Mouse (Mus musculus): ENCODE measurements around the gene Clec2e.

Gene Clec2e

DNA sequence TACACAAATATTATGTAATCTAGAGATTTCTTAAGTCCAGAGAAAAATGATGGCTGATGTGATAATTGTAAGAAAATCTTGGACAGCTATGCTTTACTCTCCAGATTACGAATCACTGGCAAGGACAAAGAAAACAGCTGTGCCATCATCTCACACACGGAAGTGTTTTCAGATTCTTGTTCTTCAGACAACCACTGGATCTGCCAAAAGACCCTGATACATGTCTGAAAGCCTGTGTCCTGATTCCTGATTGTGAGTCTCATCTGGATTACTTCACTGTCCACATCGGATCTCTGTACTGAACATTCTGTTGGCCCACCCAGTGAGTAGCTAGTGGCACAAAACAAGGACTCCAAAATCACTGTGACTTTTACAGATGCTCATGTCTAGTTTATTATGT, 44.5 kb downstream of the Clec2e start:
- DNase-seq, result no peak

DNA sequence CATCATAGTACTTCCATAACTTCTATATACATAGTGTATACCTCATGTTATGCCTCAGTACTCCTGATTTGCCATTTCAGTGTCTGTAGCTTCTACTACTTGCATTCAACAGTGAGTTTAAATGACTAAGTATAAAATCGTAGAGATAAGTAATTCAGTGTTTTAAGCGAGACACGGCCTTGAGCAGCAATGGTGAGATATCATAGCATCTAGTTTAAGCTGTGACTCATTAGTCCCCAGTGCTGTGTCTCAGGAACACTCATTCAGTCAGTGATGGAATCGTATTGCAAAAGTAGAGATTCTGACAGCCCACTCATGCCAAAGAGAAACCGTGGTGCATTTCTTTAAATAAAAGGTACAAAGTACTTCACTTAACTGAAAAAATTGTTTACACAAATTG, 49.0 kb downstream of the Clec2e start:
- no peak for DNase-seq

DNA sequence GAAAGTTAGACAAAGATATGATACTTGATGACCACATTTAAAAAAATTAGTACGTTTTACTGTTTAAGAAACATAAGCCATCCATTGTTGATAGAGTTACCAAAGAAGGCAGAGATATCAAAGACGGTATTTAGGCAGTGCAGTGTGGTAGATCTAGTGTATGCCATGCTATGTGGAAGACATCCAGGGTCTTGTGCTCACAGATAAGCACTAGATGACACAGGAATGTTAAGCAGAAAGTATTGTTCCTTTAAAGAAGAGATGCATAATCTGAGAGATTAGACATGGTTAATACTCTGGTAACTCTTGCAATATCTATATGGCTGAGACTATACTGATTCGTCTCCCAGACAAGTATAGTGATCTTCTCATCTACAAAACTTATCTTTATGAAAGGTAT, 49.6 kb downstream of the Clec2e start:
- DNase-seq, result no peak

DNA sequence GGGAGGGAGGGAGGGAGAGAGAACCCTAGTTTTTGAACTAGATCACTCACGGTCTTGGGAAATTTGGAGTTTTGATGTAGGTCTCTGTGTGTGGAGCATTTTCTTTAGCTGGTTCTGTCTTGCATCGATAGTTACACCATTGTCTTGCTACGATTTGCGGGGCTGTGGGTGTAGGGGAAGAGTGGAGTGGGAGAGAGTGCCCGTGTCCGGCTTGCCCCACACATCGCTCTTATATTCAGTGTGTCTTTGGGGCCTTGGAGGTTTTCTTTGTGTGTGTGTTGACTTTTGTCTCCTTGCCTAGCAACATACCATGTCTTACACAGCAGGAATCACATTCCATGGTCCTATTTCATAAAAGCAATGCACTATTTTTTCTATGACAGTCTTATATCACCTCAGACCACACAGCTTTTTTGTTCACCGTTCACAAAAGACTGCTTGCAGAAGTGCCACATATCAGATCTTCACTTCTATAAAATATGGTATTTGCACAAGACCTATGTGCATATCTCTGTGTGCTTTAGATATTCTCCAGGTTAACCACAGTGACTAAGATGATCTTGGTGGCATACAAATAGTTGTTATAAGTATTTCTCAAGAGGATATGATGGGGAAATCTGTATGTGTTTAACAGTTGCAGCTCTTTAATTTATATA, 51.0 kb downstream of the Clec2e start:
- DNase-seq, result no peak

DNA sequence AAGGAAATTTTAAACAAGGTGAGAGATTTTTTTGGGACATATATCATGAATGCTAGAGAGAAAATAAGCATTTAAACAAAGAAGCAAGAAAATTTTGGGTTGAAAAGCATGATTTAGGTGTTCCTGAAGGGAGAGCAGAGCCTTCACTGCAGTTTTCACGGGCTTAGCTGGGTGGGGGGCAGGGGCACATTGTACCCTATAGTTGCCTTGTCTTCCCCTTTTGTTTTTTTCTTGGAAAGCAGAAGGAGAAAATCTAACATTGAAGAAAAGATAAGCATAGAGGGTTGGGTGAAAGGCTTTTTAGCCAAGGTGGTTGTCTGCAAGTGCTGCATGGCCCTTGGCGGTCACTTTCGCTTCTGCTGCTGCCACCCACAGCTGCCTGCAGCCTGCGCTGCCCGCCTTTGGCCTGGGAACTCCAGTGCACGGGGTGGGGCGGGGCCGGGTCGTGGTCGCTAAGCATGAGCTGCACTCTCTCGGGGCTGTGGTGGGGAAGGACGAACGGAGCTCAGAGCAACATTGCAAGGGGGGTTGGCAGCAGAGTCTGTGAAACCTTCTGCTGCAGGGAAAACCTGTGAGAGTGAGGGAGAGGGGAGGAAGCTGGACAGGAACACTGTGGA, 51.7 kb downstream of the Clec2e start:
- DNase-seq, result peak; percentile 15

DNA sequence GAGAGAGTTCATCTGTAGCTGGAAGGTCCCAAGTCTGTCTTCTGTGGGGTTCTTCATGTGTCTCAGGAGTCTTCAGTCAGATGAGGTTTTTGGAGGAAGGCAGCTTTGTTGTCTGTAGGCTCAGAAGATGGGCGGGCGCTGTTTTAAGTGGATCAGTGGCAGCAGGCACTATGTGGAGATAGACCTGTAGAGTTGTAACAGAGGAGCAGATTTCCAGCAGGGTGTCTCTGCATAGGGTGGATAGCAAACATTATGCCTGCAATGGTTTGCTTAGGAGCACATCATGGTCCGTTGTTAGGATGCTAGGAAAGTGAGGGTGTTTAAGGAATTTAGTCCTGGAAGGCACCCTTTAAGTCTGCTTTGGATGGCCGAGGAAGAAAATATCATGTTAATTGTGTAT, 52.3 kb downstream of the Clec2e start:
- no peak for DNase-seq

DNA sequence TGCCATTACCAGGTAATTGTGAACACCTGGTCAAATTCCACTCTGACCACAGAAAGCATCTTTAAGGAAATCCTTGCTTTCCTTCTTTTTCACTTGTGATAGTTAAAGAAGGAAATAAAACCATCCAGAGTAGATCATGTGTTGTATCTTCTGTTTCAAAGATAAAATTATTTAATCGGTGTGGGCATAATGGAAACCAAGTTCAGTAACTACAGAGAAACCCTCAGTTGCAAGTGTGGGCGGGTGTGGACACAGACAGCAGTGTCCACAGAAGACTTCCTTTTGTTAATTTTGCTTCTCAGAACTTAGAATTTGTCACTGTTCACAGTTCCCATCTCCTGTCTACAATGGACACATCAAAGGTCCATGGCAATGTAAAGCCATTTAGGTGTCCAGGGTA, 55.1 kb downstream of the Clec2e start, which contains the start of gene Klrb1f:
Gene Klrb1f, plus strand, starts transcription at position 301 of the 400 bp plus-strand sequence.
- no peak for DNase-seq

DNA sequence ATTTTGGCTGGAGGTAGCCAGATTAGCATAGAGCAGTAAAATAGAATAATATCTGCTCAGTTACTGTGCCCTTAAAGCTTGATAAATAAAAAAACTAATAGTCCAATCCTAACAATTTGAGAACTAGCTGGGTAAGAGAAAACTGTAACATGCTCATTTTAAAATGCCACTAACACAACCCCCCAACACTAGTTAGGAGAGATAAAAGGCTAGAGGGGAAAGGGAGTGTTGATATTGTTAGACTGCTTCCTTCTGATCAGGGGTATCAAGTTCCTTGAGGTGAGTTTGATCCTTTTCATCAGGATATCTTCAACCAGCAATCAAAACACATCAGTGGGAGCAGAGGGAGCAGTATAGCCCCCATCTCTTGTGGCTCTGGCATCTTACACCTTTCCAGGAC, 58.2 kb downstream of the Clec2e start:
- no peak for DNase-seq
